27 mouse cellular contexts compared by ENCODE assay signal in the genomic region with DNA sequence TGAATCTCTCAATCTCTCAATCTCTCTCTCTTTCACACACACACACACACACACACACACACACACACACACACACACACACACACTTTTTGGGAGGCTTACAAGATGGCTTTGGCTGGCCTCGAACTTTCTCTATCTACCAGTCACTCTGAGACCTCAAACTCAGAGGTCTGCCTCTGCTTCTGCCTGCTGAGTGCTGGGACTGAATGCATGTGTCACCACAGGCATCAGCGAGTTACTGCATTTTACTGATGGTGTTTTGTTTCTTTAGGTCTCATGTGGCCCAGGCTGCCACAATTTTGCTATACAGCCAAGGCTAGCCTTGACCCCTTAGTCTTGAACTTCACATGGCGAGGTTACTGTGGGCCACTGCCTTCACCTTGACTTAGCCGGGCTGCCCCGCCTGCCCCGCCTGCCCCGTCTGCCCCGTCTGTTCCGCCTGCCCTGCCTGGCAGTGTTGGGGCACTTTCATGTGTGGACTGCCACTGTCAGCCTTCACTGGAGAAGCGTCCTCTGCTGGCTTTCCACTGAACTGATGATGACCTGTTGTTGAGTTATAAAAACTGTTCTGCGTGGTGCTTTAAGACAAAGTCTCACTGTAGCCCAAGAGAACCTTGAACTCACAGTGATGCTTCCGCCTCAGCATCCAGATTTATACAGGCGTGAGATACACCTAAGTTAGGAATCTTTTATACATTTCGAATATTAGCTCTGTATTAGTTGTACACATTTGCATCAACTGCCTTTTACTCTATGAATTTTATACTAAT. TPM values are rescaled to one million over a fixed set of nuclear protein-coding genes. Genes with fewer than 3 reads are reported as not detected.
DNase-seq lines count a peak whose midpoint lies in the region; ATAC-seq and TF ChIP-seq lines count a peak whose summit lies in the region.
"Had no signal": no experiment of that assay in that cellular context is flagged by ENCODE, and none has a peak within 500 bp of the region (broad histone marks: within the 10 kb centered on the region; RNA-seq: fewer than 3 reads in every experiment).

No protein-coding gene starts in this region.

- DNase-seq in adrenal gland, postnatal 14 days, result peak; percentile 17
- no peak for DNase-seq in adrenal gland, adult 18-20 months (ENCODE audit: low spot score in 2 of 2)
- peak; percentile 14 to 26 for DNase-seq in kidney, adult 8-10 months
- DNase-seq in kidney, postnatal 14 days, result no peak
- peak; percentile 94 for DNase-seq in 3T3-L1 (ENCODE audit: low read depth, low spot score)
- no peak for DNase-seq in stomach, postnatal 0 days (ENCODE audit: low spot score)
- DNase-seq: adrenal gland, postnatal 10 days; B cell, adult 2 months; cerebellum, adult 11 months; cerebellum, adult 2 months; cerebellum, adult 9-11 months; cerebellum, postnatal 25 days; gastrocnemius, postnatal 10 days; gastrocnemius, postnatal 36 days; heart, adult 2 months; heart, postnatal 14 days had no signal

- no peak for TF ChIP-seq EP300 in stomach, postnatal 0 days (optimal IDR thresholded peaks at IDR 0.05)

- no peak overlapping the region for H3K4me2 ChIP-seq in stomach, postnatal 0 days (replicated peaks; ENCODE audit: low read depth)
- H3K4me2 ChIP-seq: embryonic facial prominence, embryonic 12.5 days; embryonic facial prominence, embryonic 15.5 days; forebrain, embryonic 12.5 days; heart, embryonic 13.5 days; hindbrain, embryonic 12.5 days; hindbrain, embryonic 15.5 days had no signal

- H3K4me3 ChIP-seq in stomach, postnatal 0 days (ENCODE audit: low read depth, low read length), result no peak overlapping the region
- H3K4me3 ChIP-seq: embryonic facial prominence, embryonic 12.5 days; embryonic facial prominence, embryonic 15.5 days; forebrain, embryonic 12.5 days; heart, adult 2 months; heart, embryonic 10.5 days; heart, embryonic 13.5 days; hindbrain, embryonic 12.5 days; hindbrain, embryonic 15.5 days had no signal

- peaks cover 14% of the 10 kb centered on the region; the same call in 1 of the 2 replicates for H3K36me3 ChIP-seq in stomach, postnatal 0 days (ENCODE audit: control insufficient read depth, insufficient read depth, low read length)

- WGBS in stomach, postnatal 0 days, result 87% methylated on average over 14 of the region's 14 CpGs

- no peak overlapping the region for H3K27ac ChIP-seq in stomach, postnatal 0 days (replicated peaks)
- H3K27ac ChIP-seq: embryonic facial prominence, embryonic 12.5 days; embryonic facial prominence, embryonic 15.5 days; forebrain, embryonic 12.5 days; heart, adult 2 months; heart, embryonic 10.5 days; heart, embryonic 13.5 days; hindbrain, embryonic 12.5 days; hindbrain, embryonic 15.5 days had no signal

- no peaks in the 10 kb centered on the region for H3K9me3 ChIP-seq in stomach, postnatal 0 days (ENCODE audit: control insufficient read depth, low read length)
- H3K9me3 ChIP-seq: embryonic facial prominence, embryonic 12.5 days; embryonic facial prominence, embryonic 15.5 days; forebrain, embryonic 12.5 days; G1E; heart, embryonic 10.5 days; heart, embryonic 13.5 days; hindbrain, embryonic 12.5 days; hindbrain, embryonic 15.5 days had no signal

- H3K4me1 ChIP-seq in stomach, postnatal 0 days (replicated peaks; ENCODE audit: control insufficient read depth, insufficient read depth), result no peaks in the 10 kb centered on the region
- H3K4me1 ChIP-seq: embryonic facial prominence, embryonic 12.5 days; embryonic facial prominence, embryonic 15.5 days; forebrain, embryonic 12.5 days; heart, embryonic 10.5 days; heart, embryonic 13.5 days; hindbrain, embryonic 12.5 days; hindbrain, embryonic 15.5 days had no signal

- no peaks in the 10 kb centered on the region for H3K27me3 ChIP-seq in stomach, postnatal 0 days (ENCODE audit: control insufficient read depth, insufficient read depth, low read length)
- H3K27me3 ChIP-seq: CH12.LX; embryonic facial prominence, embryonic 12.5 days; embryonic facial prominence, embryonic 15.5 days; forebrain, embryonic 12.5 days; heart, embryonic 13.5 days; hindbrain, embryonic 12.5 days; hindbrain, embryonic 15.5 days; Patski had no signal

- TF ChIP-seq CTCF in stomach, postnatal 0 days (IDR thresholded peaks at IDR 0.05; ENCODE audit: low read depth), result no peak

- no peak overlapping the region for H3K9ac ChIP-seq in stomach, postnatal 0 days (ENCODE audit: low read length)
- H3K9ac ChIP-seq: embryonic facial prominence, embryonic 12.5 days; embryonic facial prominence, embryonic 15.5 days; forebrain, embryonic 12.5 days; heart, embryonic 13.5 days; hindbrain, embryonic 12.5 days; hindbrain, embryonic 15.5 days had no signal

- ATAC-seq in stomach, postnatal 0 days (ENCODE audit: low FRiP score, low TSS enrichment), result no peak
- ATAC-seq: forebrain, embryonic 16.5 days; Patski had no signal

RNA-seq across cellular contexts. Expression of a gene that starts 9.8 kb away (rescaled TPM):
- total RNA-seq in adrenal gland, postnatal 14 days (2021), result 14.0 and 14.8 TPM in 2 replicates
- 10 to 100 TPM in 1 of 2 experiments, 1 to 10 TPM in 1; 9.1 to 11.0 TPM for total RNA-seq in adrenal gland, adult 18-20 months (2021)
- polyA plus RNA-seq in stomach, postnatal 0 days (2015; fragmentation: Nextera tagmentation; extraction: Ambion mirVana), result 14.4 and 16.5 TPM in 2 replicates

RNA-seq across cellular contexts. Expression of a gene that starts 36.5 kb away (rescaled TPM):
- total RNA-seq in adrenal gland, postnatal 14 days (2021), result 10.3 and 13.4 TPM in 2 replicates
- 10 to 100 TPM; 13.1 to 15.0 TPM for total RNA-seq in adrenal gland, adult 18-20 months (2021)
- 19.4 and 21.0 TPM in 2 replicates for polyA plus RNA-seq in stomach, postnatal 0 days (2015; fragmentation: Nextera tagmentation; extraction: Ambion mirVana)

Comparison
In these comparisons a context has a peak if more than half of its experiments do, and no peak if none do; other contexts are left out.
1. DNase-seq: peak in adrenal gland, postnatal 14 days (single experiment), kidney, adult 8-10 months (2 of 2) and 3T3-L1 (single experiment); none in adrenal gland, adult 18-20 months (0 of 2), kidney, postnatal 14 days (single experiment) and stomach, postnatal 0 days (single experiment).